8 mouse cellular contexts compared by ENCODE assay signal in the genomic region with DNA sequence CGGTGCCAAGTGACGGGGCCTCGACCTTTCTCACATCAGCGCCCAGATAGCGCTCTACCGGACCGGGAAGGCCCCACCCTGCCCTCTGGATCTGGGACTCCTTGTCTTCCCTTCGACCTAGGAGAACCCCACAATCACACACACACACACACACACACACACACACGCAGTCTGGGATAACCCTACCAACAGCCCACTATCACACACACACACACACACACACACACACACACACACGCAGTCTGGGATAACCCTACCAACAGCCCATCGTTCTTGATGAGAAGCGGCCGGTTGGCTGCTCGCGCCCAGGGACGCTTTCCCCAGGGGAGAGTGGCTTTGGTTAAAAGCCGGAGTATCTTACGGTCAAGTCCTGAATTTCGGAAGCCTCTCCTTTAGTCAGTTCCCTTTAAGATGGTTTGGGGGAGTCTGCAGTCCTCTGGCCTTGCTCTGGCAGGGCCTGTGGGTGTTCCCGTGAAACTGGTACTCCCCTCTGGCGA. TPM values are rescaled to one million over a fixed set of nuclear protein-coding genes. Genes with fewer than 3 reads are reported as not detected.
A peak's percentile ranks its signal among the peaks of the same experiment; 100 is the strongest.
DNase-seq lines count a peak whose midpoint lies in the region; ATAC-seq and TF ChIP-seq lines count a peak whose summit lies in the region.

No protein-coding gene starts in this region.

- peaks cover 24% of the 10 kb centered on the region for H3K27me3 ChIP-seq in heart, embryonic 15.5 days
- H3K27me3 ChIP-seq in forebrain, embryonic 11.5 days (ENCODE audit: control insufficient read depth, insufficient read depth, low read length), result no peaks in the 10 kb centered on the region
- peaks cover 23% of the 10 kb centered on the region for H3K27me3 ChIP-seq in liver, embryonic 15.5 days

- WGBS in heart, embryonic 15.5 days, result 6% methylated on average over 19 of the region's 21 CpGs
- WGBS in forebrain, embryonic 11.5 days, result 2% methylated on average over 19 of the region's 21 CpGs
- WGBS in liver, embryonic 15.5 days (ENCODE audit: insufficient replicate concordance), result 10% methylated on average over 16 of the region's 21 CpGs

- peak overlapping the region; percentile 59 for H3K4me3 ChIP-seq in heart, embryonic 15.5 days
- peak overlapping the region; percentile 66 to 70 for H3K4me3 ChIP-seq in ES-E14 (ENCODE audit: insufficient read depth in 1 of 2, low read depth in 1 of 2, low read length in 2 of 2, poor library complexity in 1 of 2, severe bottlenecking in 1 of 2)
- peak overlapping the region; percentile 73 for H3K4me3 ChIP-seq in forebrain, embryonic 11.5 days (ENCODE audit: low read depth, low read length)
- peak overlapping the region; percentile 70 for H3K4me3 ChIP-seq in liver, embryonic 15.5 days (replicated peaks)

- H3K9me3 ChIP-seq in heart, embryonic 15.5 days (replicated peaks), result no peaks in the 10 kb centered on the region
- H3K9me3 ChIP-seq in ES-E14 (ENCODE audit: control insufficient read depth, insufficient read depth, low read depth, low read length), result no peaks in the 10 kb centered on the region
- no peaks in the 10 kb centered on the region for H3K9me3 ChIP-seq in forebrain, embryonic 11.5 days (ENCODE audit: control insufficient read depth, low read length)
- H3K9me3 ChIP-seq in liver, embryonic 15.5 days (replicated peaks), result no peaks in the 10 kb centered on the region

- ATAC-seq in heart, embryonic 15.5 days (replicated peaks; ENCODE audit: insufficient number of reproducible peaks, insufficient read depth, low FRiP score, low read depth), result no peak; the same call in 1 of the 2 replicates
- ATAC-seq in forebrain, embryonic 11.5 days (replicated peaks; ENCODE audit: low FRiP score), result peak; percentile 42
- ATAC-seq in liver, embryonic 15.5 days (ENCODE audit: insufficient read depth), result peak; percentile 1; the same call in 1 of the 2 replicates

- intact Hi-C loops in heart, postnatal 14 days (cut with DNase I), result no loop called here
- intact Hi-C loops in gastrocnemius, postnatal 14 days (cut with DNase I; ENCODE audit: low total_unique reads), result loop anchor here (5.0 kb wide), 1 partner anchor 74 kb away; the partner anchor contains the start of gene Mc1r

- H3K9ac ChIP-seq in heart, embryonic 15.5 days, result no peak overlapping the region
- H3K9ac ChIP-seq in ES-E14 (ENCODE audit: insufficient read depth, low read depth, low read length, poor library complexity, severe bottlenecking), result peak overlapping the region; percentile 35; the same call in 1 of the 2 replicates
- H3K9ac ChIP-seq in forebrain, embryonic 11.5 days (ENCODE audit: low read length), result peak overlapping the region; percentile 74
- peak overlapping the region; percentile 62 for H3K9ac ChIP-seq in liver, embryonic 15.5 days

- H3K27ac ChIP-seq in heart, embryonic 15.5 days, result no peak overlapping the region
- H3K27ac ChIP-seq in ES-E14 (ENCODE audit: insufficient read depth, low read depth, low read length, poor library complexity, severe bottlenecking), result no peak overlapping the region; the same call in 1 of the 2 replicates
- peak overlapping the region; percentile 59; the same call in 1 of the 2 replicates for H3K27ac ChIP-seq in forebrain, embryonic 11.5 days (ENCODE audit: low read depth, low read length)
- peak overlapping the region; percentile 53; the same call in 1 of the 2 replicates for H3K27ac ChIP-seq in liver, embryonic 15.5 days (replicated peaks)

- peaks cover 19% of the 10 kb centered on the region for H3K4me1 ChIP-seq in heart, embryonic 15.5 days (replicated peaks)
- peaks cover 5 to 16% of the 10 kb centered on the region in 2 experiments; a peak in 3 of 4 replicates for H3K4me1 ChIP-seq in ES-E14 (ENCODE audit: control insufficient read depth in 2 of 2, insufficient read depth in 2 of 2, low read length in 2 of 2, poor library complexity in 1 of 2)
- H3K4me1 ChIP-seq in forebrain, embryonic 11.5 days (replicated peaks; ENCODE audit: control insufficient read depth, insufficient read depth, low read length), result peaks cover 8% of the 10 kb centered on the region; the same call in 1 of the 2 replicates
- peaks cover 61% of the 10 kb centered on the region for H3K4me1 ChIP-seq in liver, embryonic 15.5 days (replicated peaks)

- in situ Hi-C loops in ES-E14 (cut with MboI; ENCODE audit: low sequenced_read_pairs in 2 of 2, unreplicated experiment in 2 of 2), result no loop called here

- no peaks in the 10 kb centered on the region for H3K36me3 ChIP-seq in heart, embryonic 15.5 days
- H3K36me3 ChIP-seq in ES-E14 (ENCODE audit: control insufficient read depth, insufficient read depth, low read length, poor library complexity, severe bottlenecking), result no peaks in the 10 kb centered on the region
- no peaks in the 10 kb centered on the region for H3K36me3 ChIP-seq in forebrain, embryonic 11.5 days (ENCODE audit: control insufficient read depth, insufficient read depth, low read length)
- no peaks in the 10 kb centered on the region for H3K36me3 ChIP-seq in liver, embryonic 15.5 days (replicated peaks)

- H3K4me2 ChIP-seq in heart, embryonic 15.5 days, result peak overlapping the region; percentile 92
- H3K4me2 ChIP-seq in forebrain, embryonic 11.5 days (ENCODE audit: low read depth, low read length, severe bottlenecking), result peak overlapping the region; percentile 88
- peak overlapping the region; percentile 97 for H3K4me2 ChIP-seq in liver, embryonic 15.5 days

- DNase-seq in heart, postnatal 14 days, result no peak
- no peak for DNase-seq in ES-E14 (ENCODE audit: low read depth, low spot score)
- peak; percentile 60 for DNase-seq in forebrain, embryonic 11.5 days (ENCODE audit: low spot score)
- DNase-seq in urinary bladder, postnatal 36 days (ENCODE audit: low spot score in 2 of 2), result no peak
- no peak for DNase-seq in gastrocnemius, postnatal 14 days
- DNase-seq in lung, postnatal 25 days (ENCODE audit: low spot score), result no peak

TF ChIP-seq in ES-E14, 5 proteins besides CTCF, POLR2A, EP300 and RAD21:
- TF ChIP-seq HCFC1 (IDR thresholded peaks at IDR 0.05; ENCODE audit: borderline replicate concordance, insufficient read depth, low read length) (no peak), MAFK (IDR thresholded peaks at IDR 0.05; ENCODE audit: insufficient read depth, low read depth, low read length) (no peak), ZC3H11A (IDR thresholded peaks at IDR 0.05; ENCODE audit: borderline replicate concordance, low read depth, low read length) (no peak), ZNF384 (IDR thresholded peaks at IDR 0.05; ENCODE audit: low read depth, low read length) (no peak), CHD2 (IDR thresholded peaks at IDR 0.05; ENCODE audit: low read depth, low read length) (no peak)

RNA-seq across cellular contexts. Expression of gene Spire2, which starts 0.6 kb away (rescaled TPM):
- 0.33 and 1.4 TPM in 2 replicates for polyA plus RNA-seq in heart, embryonic 15.5 days (2015; fragmentation: Nextera tagmentation; extraction: Ambion mirVana)
- under 1 TPM; 0.24 to 0.32 TPM for total RNA-seq in heart, postnatal 14 days (2021)
- total RNA-seq in ES-E14 (2012; rRNA removed), result 8.8 and 13.6 TPM in 2 replicates
- polyA plus RNA-seq in forebrain, embryonic 11.5 days (2014; fragmentation: Nextera tagmentation; extraction: Ambion mirVana), result 12.4 and 13.4 TPM in 2 replicates
- polyA plus RNA-seq in liver, embryonic 15.5 days (2015; fragmentation: Nextera tagmentation; extraction: Ambion mirVana), result 3.0 and 3.4 TPM in 2 replicates
- total RNA-seq in gastrocnemius, postnatal 14 days (2021), result under 1 TPM; 0.44 to 0.92 TPM

RNA-seq across cellular contexts. Expression of gene Fanca, which starts 14.8 kb away (rescaled TPM):
- polyA plus RNA-seq in heart, embryonic 15.5 days (2015; fragmentation: Nextera tagmentation; extraction: Ambion mirVana), result 14.5 and 17.0 TPM in 2 replicates
- 1 to 10 TPM; 2.1 to 5.4 TPM for total RNA-seq in heart, postnatal 14 days (2021)
- total RNA-seq in ES-E14 (2012; rRNA removed), result 31.7 and 52.6 TPM in 2 replicates
- 46.5 and 48.6 TPM in 2 replicates for polyA plus RNA-seq in forebrain, embryonic 11.5 days (2014; fragmentation: Nextera tagmentation; extraction: Ambion mirVana)
- polyA plus RNA-seq in liver, embryonic 15.5 days (2015; fragmentation: Nextera tagmentation; extraction: Ambion mirVana), result 15.5 and 16.7 TPM in 2 replicates
- total RNA-seq in gastrocnemius, postnatal 14 days (2021), result 1 to 10 TPM in 1 of 2 experiments, under 1 TPM in 1; 0.92 to 1.3 TPM

RNA-seq across cellular contexts. Expression of gene Tcf25, which starts 40.4 kb away (rescaled TPM):
- 137 and 144 TPM in 2 replicates for polyA plus RNA-seq in heart, embryonic 15.5 days (2015; fragmentation: Nextera tagmentation; extraction: Ambion mirVana)
- 100 to 1,000 TPM; 136 to 149 TPM for total RNA-seq in heart, postnatal 14 days (2021)
- 87.2 and 114 TPM in 2 replicates for total RNA-seq in ES-E14 (2012; rRNA removed)
- polyA plus RNA-seq in forebrain, embryonic 11.5 days (2014; fragmentation: Nextera tagmentation; extraction: Ambion mirVana), result 166 and 186 TPM in 2 replicates
- 50.6 and 54.5 TPM in 2 replicates for polyA plus RNA-seq in liver, embryonic 15.5 days (2015; fragmentation: Nextera tagmentation; extraction: Ambion mirVana)
- 100 to 1,000 TPM; 140 to 162 TPM for total RNA-seq in gastrocnemius, postnatal 14 days (2021)

Comparison
In these comparisons a context has a peak if more than half of its experiments do, and no peak if none do; other contexts are left out.
1. H3K27ac ChIP-seq: peak in forebrain, embryonic 11.5 days (single experiment) and liver, embryonic 15.5 days (single experiment); none in heart, embryonic 15.5 days (single experiment) and ES-E14 (single experiment).
2. Peak in every context shown above with its lines, with median percentiles within 50 percentile points of each other: H3K4me2 ChIP-seq and H3K4me3 ChIP-seq.